Mouse (Mus musculus): ENCODE measurements at regions not wholly inside any gene's neighbourhood (a gene's known extent, or its start where the extent isn't known, plus 50 kb on each side); places are given as distances from the start of the nearest gene placed in this dataset.

DNA sequence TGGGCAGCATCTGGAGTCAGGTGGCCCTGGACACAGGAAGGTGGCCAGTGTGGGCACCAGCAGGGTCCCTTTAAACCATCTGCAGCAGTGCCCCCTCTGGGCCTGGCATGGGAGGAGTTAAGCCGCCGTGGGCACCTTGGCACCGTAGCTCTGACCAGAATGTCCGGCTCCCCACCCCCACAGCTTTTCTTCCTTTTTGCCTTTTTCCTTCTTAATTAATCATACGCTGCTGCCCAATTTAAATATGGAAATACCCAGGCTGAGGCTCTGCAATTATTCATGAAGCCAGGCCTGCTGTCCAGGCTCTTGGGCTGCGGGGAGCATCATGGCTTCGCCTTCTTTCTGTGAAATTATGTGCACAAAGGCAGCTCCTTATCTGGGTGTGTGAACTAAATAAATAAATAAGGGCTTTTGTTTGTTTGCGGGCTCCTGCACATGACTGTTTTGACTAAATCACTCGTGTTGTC is 70.6 kb upstream of the Wnt7b start:
- H3K4me1 ChIP-seq (ENCODE audit: insufficient read depth, low read depth, low read length), result peaks cover 15% of the 10 kb centered on the region; the same call in 1 of the 2 replicates
- no peaks in the 10 kb centered on the region for H3K36me3 ChIP-seq (ENCODE audit: insufficient read depth, low read length)
- peak overlapping the region; percentile 95 for H3K4me2 ChIP-seq (replicated peaks; ENCODE audit: low read depth, low read length)
- peak overlapping the region; percentile 60 for H3K4me3 ChIP-seq (ENCODE audit: low read depth, low read length)
- DNase-seq (ENCODE audit: low spot score) (peak; percentile 58), ATAC-seq (peak; percentile 9)
- H3K27ac ChIP-seq (ENCODE audit: low read length), result peak overlapping the region; percentile 99
- TF ChIP-seq EP300 (IDR thresholded peaks at IDR 0.05), result 0 out of 2 replicates have a peak, but pooled peaks have one; percentile 13
- no peak; the same call in 1 of the 2 replicates for TF ChIP-seq CTCF (IDR thresholded peaks at IDR 0.05)
- H3K27me3 ChIP-seq (replicated peaks; ENCODE audit: insufficient read depth, low read length), result no peaks in the 10 kb centered on the region
- H3K9me3 ChIP-seq (ENCODE audit: low read length), result no peaks in the 10 kb centered on the region
- WGBS, result 19% methylated on average over 9 of the region's 9 CpGs
- H3K9ac ChIP-seq (replicated peaks; ENCODE audit: low read depth), result peak overlapping the region; percentile 96

DNA sequence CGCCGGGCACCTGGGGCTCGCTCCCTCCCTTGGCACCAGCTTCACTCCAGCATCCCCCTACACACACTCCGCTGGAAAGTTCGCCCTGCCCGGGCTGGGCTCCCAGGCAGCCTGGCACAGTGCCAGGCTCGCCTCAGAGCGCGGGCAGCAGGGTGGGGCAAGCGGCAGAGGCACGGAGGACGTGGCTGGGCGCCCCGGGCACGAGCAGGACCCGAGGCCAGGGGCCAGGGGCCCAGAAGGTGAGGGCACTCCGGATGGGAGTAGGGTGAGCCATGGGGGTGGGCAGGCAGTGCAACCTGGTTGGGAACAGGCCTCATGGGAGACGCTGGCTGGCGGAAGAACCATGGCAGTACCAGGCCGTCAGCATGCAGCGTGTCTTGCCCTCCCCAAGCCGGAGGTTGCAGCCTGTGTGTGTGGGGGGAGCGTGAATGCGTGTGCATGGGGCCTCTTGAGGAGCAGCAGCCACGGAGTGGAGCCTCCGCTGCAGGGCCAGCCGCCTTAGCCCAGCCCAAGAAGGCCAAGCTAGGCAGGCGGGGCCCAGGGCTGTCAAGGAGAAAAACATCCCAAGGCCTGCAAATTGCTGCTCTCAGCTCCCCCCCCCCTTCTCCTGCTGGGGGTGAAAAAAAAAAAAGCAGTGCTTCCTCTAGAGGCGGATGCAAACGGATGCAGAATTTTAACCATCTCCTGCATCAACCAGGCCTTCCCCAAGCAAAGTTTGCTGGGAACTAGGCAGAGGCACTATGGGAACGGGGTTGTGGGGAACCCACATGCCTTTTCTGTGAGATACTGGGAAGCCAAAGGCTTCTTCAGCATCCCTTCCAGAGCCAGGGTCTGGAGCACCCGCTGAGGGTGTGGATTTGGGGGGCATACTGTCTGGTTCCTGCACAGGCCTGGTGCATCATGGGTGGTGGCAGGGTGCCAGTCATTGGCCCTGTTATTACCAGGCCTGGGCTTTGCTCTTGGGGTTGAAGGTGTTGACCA is 71.4 kb upstream of the Wnt7b start:
- Histone ChIP-seq H3K9ac (replicated peaks; ENCODE audit: low read depth) (peak overlapping the region; percentile 96), H3K4me3 (ENCODE audit: low read depth, low read length) (peak overlapping the region; percentile 60), H3K27ac (ENCODE audit: low read length) (peak overlapping the region; percentile 99), H3K9me3 (ENCODE audit: low read length) (no peaks in the 10 kb centered on the region), H3K27me3 (replicated peaks; ENCODE audit: insufficient read depth, low read length) (no peaks in the 10 kb centered on the region), H3K4me1 (ENCODE audit: insufficient read depth, low read depth, low read length) (peaks cover 15% of the 10 kb centered on the region; the same call in 1 of the 2 replicates), H3K4me2 (replicated peaks; ENCODE audit: low read depth, low read length) (peak overlapping the region; percentile 95), H3K36me3 (ENCODE audit: insufficient read depth, low read length) (no peaks in the 10 kb centered on the region)
- ATAC-seq, result peak; percentile 92
- TF ChIP-seq CTCF (IDR thresholded peaks at IDR 0.05) (peak; percentile 37), EP300 (IDR thresholded peaks at IDR 0.05) (0 out of 2 replicates have a peak, but pooled peaks have one; percentile 27)
- DNase-seq (ENCODE audit: low spot score), result peak; percentile 95
- WGBS, result 5% methylated on average over 28 of the region's 32 CpGs

GRCm38 (mm10) chr15:85654791-85655190 is 72.5 kb upstream of the Wnt7b start:
- Histone ChIP-seq H3K9me3 (ENCODE audit: low read length) (no peaks in the 10 kb centered on the region), H3K27me3 (replicated peaks; ENCODE audit: insufficient read depth, low read length) (no peaks in the 10 kb centered on the region), H3K27ac (ENCODE audit: low read length) (peak overlapping the region; percentile 99), H3K4me2 (replicated peaks; ENCODE audit: low read depth, low read length) (no peak overlapping the region; the same call in 1 of the 2 replicates), H3K36me3 (ENCODE audit: insufficient read depth, low read length) (no peaks in the 10 kb centered on the region), H3K4me1 (ENCODE audit: insufficient read depth, low read depth, low read length) (peaks cover 15% of the 10 kb centered on the region; the same call in 1 of the 2 replicates), H3K9ac (replicated peaks; ENCODE audit: low read depth) (0 out of 2 replicates have a peak overlapping the region, but pooled peaks have one; percentile 96), H3K4me3 (ENCODE audit: low read depth, low read length) (no peak overlapping the region)
- no peak for TF ChIP-seq EP300 (IDR thresholded peaks at IDR 0.05)
- TF ChIP-seq CTCF (IDR thresholded peaks at IDR 0.05), result no peak
- ATAC-seq, result no peak
- WGBS, result 78% methylated on average over 3 of the region's 3 CpGs
- no peak for DNase-seq (ENCODE audit: low spot score)

DNA sequence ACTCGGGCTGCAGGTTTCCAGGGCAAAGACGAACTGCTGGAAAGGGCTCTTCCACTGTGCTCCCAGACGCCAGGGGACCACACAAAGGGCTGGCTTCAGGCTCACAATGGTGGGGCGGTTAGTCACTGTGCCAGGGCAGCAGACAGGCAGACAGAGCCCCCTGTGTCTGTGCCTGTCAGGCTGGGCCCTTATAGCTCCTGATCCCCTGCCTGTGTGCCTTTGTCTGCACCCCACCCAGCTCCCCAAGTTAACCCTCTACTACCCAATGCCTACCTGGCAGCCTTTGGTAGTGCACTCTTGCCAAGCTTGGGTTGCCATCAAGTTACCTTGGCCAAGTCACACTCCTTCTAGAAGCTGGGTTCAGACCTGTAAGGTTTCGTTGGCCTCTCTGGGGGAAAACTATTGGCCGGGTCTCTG is 73.5 kb upstream of the Wnt7b start:
- WGBS, result 52% methylated on average over 6 of the region's 6 CpGs
- Histone ChIP-seq H3K9ac (replicated peaks; ENCODE audit: low read depth) (peak overlapping the region; percentile 3; the same call in 1 of the 2 replicates), H3K4me3 (ENCODE audit: low read depth, low read length) (no peak overlapping the region), H3K9me3 (ENCODE audit: low read length) (no peaks in the 10 kb centered on the region), H3K36me3 (ENCODE audit: insufficient read depth, low read length) (no peaks in the 10 kb centered on the region), H3K27ac (ENCODE audit: low read length) (no peak overlapping the region), H3K27me3 (replicated peaks; ENCODE audit: insufficient read depth, low read length) (no peaks in the 10 kb centered on the region), H3K4me2 (replicated peaks; ENCODE audit: low read depth, low read length) (no peak overlapping the region), H3K4me1 (ENCODE audit: insufficient read depth, low read depth, low read length) (peaks cover 15% of the 10 kb centered on the region; the same call in 1 of the 2 replicates)
- DNase-seq (ENCODE audit: low spot score) (no peak), ATAC-seq (no peak)
- TF ChIP-seq EP300 (IDR thresholded peaks at IDR 0.05) (no peak), CTCF (IDR thresholded peaks at IDR 0.05) (no peak)

- no peak for TF ChIP-seq EP300 (IDR thresholded peaks at IDR 0.05)
- no peak for TF ChIP-seq CTCF (IDR thresholded peaks at IDR 0.05)
- no peak for ATAC-seq
- Histone ChIP-seq H3K4me1 (ENCODE audit: insufficient read depth, low read depth, low read length) (peaks cover 15% of the 10 kb centered on the region; the same call in 1 of the 2 replicates), H3K9me3 (ENCODE audit: low read length) (no peaks in the 10 kb centered on the region), H3K27me3 (replicated peaks; ENCODE audit: insufficient read depth, low read length) (no peaks in the 10 kb centered on the region), H3K27ac (ENCODE audit: low read length) (peak overlapping the region; percentile 17; the same call in 1 of the 2 replicates), H3K4me3 (ENCODE audit: low read depth, low read length) (no peak overlapping the region), H3K4me2 (replicated peaks; ENCODE audit: low read depth, low read length) (no peak overlapping the region), H3K36me3 (ENCODE audit: insufficient read depth, low read length) (no peaks in the 10 kb centered on the region), H3K9ac (replicated peaks; ENCODE audit: low read depth) (no peak overlapping the region)
- no peak for DNase-seq (ENCODE audit: low spot score)
- 73% methylated on average over 6 of the region's 6 CpGs for WGBS
These were observed 74.6 kb upstream of the Wnt7b start for GRCm38 (mm10) chr15:85656852-85657251.

- H3K27me3 ChIP-seq (replicated peaks; ENCODE audit: insufficient read depth, low read length), result no peaks in the 10 kb centered on the region
- H3K4me3 ChIP-seq (ENCODE audit: low read depth, low read length), result no peak overlapping the region
- TF ChIP-seq EP300 (IDR thresholded peaks at IDR 0.05) (no peak), CTCF (IDR thresholded peaks at IDR 0.05) (no peak)
- no peak for ATAC-seq
- H3K27ac ChIP-seq (ENCODE audit: low read length), result peak overlapping the region; percentile 17
- DNase-seq (ENCODE audit: low spot score), result peak; percentile 68
- WGBS, result 41% methylated on average over 8 of the region's 8 CpGs
- no peaks in the 10 kb centered on the region for H3K9me3 ChIP-seq (ENCODE audit: low read length)
- no peaks in the 10 kb centered on the region for H3K36me3 ChIP-seq (ENCODE audit: insufficient read depth, low read length)
- H3K9ac ChIP-seq (replicated peaks; ENCODE audit: low read depth), result no peak overlapping the region
- H3K4me2 ChIP-seq (replicated peaks; ENCODE audit: low read depth, low read length), result peak overlapping the region; percentile 47
- H3K4me1 ChIP-seq (ENCODE audit: insufficient read depth, low read depth, low read length), result peaks cover 14% of the 10 kb centered on the region; the same call in 1 of the 2 replicates
These were observed 75.2 kb upstream of the Wnt7b start for GRCm38 (mm10) chr15:85657441-85657989.

All from lung, postnatal 0 days (tissue).